Mouse (Mus musculus): Measurements from ENCODE around the gene Mcrip1. TPM values are rescaled to one million over a fixed set of nuclear protein-coding genes. Genes with fewer than 3 reads are reported as not detected.
A peak's percentile ranks its signal among the peaks of the same experiment; 100 is the strongest.
"Not testable (repeated sequence)": the region's sequence is repeated elsewhere in the genome, so short reads cannot be mapped to it uniquely, and the experiment has no call there.

Gene Mcrip1
- polyA plus RNA-seq, 1 experiment: 117 TPM

DNA sequence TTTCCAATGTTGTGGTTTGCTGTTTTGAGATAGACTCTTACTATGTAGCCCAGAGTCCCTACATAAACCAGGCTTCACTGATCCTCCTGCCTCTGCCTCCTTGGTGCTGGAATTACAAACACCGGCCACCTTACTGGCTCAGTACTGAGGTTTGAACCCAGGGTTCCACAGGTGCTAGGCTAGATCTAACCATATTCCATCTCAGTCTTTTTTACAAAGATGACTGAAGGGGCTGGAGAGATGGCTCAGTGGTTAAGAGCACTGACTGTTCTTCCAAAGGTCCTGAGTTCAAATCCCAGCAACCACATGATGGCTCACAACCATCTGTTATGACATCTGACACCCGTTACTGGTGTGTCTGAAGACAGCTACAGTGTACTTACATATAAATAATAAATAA lies 35.3 kb downstream of the Mcrip1 start:
- not testable (repeated sequence) for DNase-seq (ENCODE audit: low spot score)

DNA sequence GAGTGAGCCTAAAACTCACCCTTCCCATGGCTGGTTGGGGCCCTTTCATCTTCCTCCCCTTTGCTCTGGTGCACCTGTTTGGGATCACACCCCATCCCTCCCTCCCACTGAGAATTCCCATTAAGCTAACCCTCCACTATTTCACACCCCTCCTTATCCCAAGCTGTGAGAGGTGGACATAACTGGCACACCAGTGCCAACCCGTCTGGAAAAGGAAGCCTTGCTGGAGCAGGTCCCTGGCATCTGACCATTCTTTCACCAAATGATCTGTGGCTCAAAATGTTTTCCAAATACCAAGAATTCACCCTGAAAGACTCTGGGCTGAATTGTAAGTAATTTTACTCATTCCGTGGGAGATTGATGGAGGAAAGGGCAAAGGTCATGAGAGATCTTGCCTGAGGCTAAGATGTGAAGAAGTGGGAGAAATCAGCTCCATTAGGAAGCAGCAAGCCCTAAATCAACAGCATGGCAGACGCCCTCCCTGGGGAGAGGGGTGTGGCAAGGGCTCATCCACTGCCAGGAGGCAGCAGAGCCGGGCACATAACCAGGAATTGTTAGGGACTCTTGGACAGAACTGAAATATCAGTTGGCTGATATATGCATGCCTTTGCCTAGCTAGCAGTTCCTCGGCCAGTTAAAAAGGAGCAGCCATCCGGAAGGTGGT lies 36.6 kb downstream of the Mcrip1 start:
- no peak for DNase-seq (ENCODE audit: low spot score)

DNA sequence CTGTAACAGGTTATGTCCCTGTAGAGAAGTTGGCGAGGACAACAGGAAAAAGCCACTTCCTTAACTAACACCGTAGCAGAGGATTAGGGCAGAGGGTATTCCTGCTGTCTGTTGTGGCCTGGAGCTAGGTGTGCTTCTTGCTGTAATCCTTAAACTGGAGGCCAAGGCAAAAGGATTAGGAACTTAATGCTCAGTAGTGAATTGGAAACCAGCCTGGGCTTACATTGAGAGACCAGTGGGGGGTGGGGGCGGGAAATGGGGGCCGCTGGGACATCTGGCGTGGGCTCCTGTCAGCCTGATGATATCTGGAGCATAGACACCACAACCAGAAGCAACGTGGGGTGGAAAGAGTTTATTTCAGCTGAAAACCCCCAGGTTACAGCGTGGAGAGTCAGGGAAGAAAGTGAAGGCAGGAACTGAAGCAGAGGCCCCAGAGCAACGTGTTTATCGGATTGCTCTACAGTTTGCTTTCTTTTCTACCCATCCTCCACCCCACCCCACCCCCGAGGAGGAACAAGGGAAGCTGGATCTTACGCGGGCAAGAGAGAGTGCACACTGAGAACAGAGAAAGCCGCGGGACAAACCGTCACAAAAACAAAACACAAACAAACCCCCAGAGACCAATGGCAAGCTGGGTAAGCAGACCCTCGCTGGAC lies 39.0 kb downstream of the Mcrip1 start:
- no peak for DNase-seq (ENCODE audit: low spot score)

DNA sequence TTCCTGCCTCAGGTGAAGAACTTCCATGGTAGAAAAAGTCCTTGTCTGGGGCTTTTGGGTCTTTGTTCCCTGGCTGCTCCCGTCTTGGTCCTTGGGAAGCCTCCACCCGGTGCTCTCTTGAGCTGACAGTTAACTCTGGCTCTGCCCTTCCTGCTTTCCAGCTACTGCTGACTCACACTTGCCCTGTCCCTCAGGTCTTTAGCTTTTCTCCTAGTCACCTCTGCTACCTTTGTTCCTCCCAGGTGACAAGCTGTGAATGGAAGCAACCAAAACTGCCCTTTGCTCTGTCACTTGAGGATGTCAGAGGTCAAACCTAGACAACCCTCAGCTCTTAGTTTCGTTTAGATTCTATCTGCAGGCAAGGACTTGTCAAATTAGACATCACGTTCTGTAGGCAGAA lies 39.6 kb downstream of the Mcrip1 start:
- no peak for DNase-seq (ENCODE audit: low spot score)

DNA sequence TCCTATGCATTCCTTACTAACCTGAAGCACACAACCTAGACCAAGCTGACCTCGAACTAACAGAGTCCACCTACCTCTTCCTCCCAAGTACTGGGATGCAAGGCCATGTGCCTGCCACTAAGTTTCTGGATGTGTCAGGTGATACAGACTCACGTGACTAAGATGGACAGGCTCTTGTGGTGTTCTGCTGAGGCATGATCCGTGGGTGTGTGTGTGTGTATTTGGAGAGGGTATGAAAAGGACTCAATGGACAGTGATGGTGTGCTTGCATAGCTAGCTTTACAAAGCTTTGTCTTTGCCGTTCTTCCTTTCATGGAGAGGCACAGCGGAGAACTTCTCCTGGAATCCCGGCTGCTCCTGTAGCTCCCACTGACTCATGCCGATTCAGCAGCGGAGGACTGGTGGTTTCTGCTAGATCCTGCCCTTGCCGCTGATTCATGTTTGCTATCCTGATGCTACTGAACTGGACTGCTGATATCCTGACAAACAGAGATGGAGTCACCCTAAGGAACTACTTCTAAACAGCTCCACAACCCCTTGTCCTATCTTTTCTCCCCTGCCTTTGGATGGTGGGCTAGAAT lies 41.1 kb downstream of the Mcrip1 start:
- no peak for DNase-seq (ENCODE audit: low spot score)

DNA sequence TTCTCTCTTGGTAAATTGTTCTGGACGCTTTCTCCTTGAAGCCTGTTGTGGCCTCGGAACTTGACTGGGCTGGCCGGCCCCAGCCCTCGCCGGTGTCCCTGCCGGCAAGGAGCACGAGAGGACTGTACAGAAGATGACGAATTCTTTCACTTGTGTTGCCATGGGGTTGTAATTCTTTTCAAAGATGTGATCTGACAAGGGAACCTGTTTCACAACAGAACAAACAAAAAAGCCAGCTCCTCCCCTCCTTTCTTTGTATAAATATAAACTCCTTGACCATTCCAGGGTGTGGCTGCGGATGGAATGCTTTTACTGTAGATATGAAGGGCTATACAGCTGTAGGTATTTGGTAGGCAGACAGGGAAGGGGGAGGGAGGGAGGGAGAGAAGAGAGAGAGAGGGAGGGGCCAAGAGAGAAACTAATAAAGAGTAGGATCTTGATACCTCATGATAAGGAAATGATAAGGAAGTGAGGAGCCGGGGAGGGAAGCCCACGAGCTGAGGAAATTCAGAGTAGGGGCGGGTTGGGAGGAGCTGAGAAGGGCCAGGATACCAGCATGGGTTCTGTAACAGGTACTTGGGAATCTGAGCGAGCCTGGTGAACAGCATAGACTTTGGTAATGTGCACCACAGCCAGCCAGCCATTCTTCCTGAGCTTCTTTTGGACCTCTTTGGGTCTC lies 41.8 kb downstream of the Mcrip1 start:
- no peak for DNase-seq (ENCODE audit: low spot score)

DNA sequence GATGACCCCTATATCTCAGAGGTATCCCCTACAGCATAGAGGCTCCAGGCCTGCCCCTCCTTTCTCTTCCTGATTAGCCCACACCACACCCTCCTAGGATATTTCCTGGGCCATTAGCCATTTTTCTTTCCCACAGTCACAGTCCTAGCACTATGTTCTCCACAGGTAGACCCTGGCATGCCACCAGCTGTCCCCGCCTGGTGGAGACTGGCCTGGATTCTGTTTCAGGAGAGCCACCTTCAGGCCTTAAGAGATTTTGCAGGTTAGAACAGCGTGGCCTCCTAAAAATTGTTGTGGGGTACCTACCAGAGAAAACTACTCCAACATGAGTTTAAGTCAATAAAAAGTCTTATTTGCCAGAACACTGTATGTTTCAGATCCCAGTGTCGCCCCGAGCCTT lies 42.6 kb downstream of the Mcrip1 start:
- no peak for DNase-seq (ENCODE audit: low spot score)

DNA sequence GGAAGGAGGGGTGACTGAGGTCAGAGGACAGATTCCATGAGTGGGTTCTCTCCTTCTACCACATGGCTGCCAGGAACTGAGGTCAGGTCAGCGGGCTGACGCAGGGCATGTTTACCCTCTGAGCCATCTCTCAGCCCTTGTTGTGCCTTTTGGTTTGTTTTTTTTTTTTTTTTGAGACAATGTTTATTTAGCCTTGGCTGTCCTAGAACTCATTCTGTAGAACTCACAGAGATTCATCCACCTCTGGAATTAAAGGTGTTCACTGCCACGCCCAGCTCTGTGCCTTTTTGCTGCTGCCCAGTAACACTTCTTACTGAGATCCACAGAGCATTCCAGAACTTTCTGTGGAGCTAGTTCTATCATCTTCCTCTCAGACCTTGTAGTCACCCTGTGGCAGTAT lies 43.9 kb downstream of the Mcrip1 start:
- no peak for DNase-seq (ENCODE audit: low spot score)

DNA sequence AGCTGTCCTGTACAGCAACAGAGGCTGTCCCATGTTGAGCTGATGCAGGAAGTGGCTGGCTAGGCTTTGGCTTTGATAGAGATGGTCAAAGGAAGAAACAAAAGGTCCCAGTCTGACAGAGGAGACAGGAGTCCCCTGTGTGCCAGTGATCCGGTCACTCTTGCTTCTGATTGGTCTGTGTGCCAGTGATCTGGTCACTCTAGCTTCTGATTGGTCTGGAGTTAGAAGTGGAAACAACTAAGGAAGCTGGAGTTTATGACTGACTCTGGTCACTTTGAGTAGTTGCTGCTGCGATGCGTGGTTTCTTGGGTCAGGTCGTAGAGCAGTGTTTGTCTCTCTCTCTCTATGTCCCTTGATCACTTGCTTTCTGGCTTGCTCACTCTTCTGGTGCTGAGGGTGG lies 47.8 kb downstream of the Mcrip1 start:
- DNase-seq (ENCODE audit: low spot score): no peak

DNA sequence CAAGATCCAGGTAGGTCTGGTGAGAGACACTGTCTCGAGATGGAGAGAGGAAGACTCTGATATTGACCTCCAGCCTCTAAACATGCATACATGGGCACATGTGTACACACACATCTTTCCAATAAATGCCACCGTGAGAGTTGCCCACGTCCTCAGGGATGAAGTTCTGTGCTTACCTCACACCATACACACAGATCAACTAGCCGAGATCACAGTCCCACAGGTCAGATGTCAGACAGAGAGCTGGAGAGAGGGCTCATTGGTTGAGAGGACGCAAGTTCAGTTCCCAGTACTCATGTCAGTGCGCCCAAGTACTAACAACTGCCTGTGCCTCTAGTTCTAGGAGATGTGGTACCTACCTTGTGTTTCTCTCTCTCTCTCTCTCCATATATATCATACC lies 48.5 kb downstream of the Mcrip1 start:
- no peak for DNase-seq (ENCODE audit: low spot score)

DNA sequence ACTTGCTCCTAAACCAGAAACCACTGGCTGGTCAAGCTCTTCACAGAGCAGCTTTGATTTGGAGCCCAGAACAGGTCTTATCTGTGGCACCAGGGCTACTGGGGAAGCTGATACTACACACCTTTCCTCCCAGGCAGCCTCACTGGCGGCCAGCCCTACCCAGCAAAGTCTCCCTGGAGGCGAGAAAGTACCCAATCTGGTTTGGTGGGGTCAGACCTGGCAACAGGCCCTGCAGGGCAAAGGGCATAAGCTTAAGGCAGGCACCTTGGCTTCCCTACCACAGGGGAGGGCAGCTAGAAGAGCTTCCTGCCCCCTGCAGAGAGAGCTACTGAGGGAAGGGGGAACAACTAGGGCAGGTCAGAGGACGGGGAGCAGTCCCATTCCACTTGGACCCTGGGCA lies 49.2 kb downstream of the Mcrip1 start:
- peak; percentile 67 for DNase-seq (ENCODE audit: low spot score)

DNA sequence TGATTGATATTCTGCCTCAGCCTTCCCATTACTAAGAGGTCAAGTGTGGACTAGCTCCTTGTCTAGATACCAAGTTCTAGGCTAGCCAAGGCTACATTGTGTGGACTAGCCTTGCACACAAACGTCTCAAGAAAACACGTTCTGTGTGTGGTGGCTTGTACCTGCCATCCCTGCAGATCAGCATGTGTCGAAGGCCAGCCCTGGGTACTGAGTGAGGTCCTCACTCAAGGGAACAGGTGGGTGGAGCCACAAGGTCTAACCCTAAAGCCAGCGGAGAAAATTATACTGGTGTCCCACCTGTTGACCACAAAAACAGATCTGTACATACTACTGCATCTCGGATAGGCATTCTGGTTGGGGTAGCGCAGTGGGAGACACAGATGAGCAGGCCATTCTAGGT lies 49.6 kb downstream of the Mcrip1 start:
- DNase-seq (ENCODE audit: low spot score): no peak

DNA sequence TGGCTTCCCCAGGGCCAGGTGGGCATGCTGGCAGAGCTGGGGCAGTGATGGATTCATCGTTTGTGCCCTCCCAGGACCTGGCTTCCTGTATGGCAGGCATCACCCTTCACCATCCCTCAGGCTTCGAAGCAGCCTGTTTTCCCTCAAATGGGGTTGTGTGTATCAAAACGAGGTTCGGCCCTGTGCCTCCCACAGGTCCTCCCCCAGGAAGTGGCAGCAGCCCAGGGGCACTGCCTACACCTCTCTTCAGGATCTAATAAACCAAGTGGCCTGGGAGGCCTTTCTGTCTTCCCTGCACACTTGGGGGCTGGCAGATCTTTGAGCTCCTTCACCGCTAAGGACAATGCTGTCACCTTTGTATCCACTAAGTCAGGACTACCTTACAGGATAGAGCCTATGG lies 50.6 kb downstream of the Mcrip1 start:
- no peak for DNase-seq (ENCODE audit: low spot score)

DNA sequence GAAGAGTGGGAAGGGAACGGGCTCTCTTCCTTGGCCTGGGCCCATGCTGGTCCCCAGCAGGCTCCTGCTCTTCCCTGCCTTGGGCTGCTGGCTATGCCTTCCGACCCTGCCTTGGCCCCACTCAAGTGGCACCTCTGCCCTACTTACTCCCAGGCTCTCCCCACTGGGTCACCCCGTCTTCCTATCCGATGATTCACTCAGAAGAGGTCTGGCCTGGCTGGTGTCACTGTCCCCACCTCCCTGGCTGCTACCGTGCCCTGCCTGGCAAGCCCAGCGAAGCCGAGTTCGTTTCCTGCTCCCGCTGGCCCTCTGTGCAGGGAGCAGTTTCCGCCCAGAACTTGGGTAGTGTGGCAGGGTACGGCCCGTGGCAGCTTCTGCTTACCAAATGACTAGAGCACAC lies 51.3 kb downstream of the Mcrip1 start:
- DNase-seq (ENCODE audit: low spot score): no peak

DNA sequence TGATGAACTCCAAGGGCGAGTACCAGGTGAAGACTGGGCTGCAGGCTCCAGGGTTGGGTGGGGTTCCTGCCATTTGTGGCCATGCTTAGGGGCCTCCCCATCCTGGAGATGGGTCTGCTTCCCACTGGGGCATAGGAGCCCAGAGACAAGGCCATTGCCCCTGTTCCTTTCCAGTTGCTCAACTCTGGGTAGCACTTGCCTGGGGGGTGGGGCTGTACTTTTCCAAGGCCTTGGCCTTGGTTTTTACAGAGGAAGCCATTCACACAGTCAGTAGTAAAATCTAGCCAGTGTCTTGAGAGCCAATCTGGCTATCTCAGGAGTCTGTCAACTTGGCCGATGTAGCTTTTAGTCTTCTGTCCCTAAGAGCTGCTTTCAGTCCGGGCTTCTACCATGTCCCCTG lies 52.1 kb downstream of the Mcrip1 start:
- no peak for DNase-seq (ENCODE audit: low spot score)

DNA sequence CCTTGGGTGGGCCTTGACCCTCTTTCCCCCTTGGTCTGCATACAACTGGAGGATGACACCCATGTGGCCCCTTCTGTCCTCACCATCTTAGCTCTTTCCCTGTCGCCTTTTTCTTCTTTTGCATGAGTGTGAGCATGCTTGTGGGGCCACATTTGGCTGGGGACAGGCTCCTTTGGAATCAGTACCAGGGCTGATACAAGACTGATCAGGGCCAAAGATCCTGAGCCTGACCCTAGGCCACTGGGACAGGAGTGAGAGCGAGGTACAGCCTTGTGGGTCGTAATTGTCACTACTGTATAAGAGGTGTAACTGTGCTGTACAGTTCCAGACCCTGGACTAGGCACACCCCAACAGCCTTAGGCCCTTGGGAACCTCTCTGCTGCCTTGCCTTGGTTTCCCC lies 55.6 kb downstream of the Mcrip1 start:
- DNase-seq (ENCODE audit: low spot score): no peak

DNA sequence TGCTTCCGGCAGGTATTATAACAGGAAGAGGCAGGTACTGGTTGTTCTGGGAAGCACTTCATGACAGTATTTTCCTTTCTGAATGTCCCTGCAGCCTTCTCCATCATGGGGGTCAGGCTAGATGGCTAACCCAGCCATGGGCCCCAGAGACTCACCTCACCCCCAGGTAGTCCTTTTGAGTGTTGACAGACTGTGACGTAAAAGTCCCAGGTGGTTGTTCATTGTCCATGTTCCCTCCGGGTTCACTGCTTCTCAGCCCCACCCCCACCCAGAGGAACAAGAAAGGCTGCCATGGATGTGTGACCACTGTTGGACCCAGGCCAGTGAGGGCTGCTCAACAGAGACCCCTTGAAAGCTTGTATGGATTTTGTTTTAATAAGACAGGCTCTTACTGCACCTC lies 56.2 kb downstream of the Mcrip1 start:
- no peak for DNase-seq (ENCODE audit: low spot score)

Other genes with a start within 250 kb of the Mcrip1 start
- 1,024 and 1,454 TPM in 2 replicates for gene Actg1, start 201.2 kb downstream of the Mcrip1 start, polyA plus RNA-seq (2012; rRNA removed)
- gene Fscn2, start 188.2 kb downstream of the Mcrip1 start, polyA plus RNA-seq (2012; rRNA removed): 0.25 TPM in 1 of 2 replicates, not detected in the other
- gene Faap100, start 171.0 kb downstream of the Mcrip1 start, polyA plus RNA-seq (2012; rRNA removed): 21.8 and 22.2 TPM in 2 replicates
- gene Nploc4, start 112.0 kb downstream of the Mcrip1 start, polyA plus RNA-seq (2012; rRNA removed): 40.6 and 41.1 TPM in 2 replicates
- not detected in 2 replicates for gene Tspan10, start 107.1 kb downstream of the Mcrip1 start, polyA plus RNA-seq (2012; rRNA removed)
- gene Pde6g, start 96.2 kb downstream of the Mcrip1 start, polyA plus RNA-seq (2012; rRNA removed): 0.34 and 0.63 TPM in 2 replicates
- gene Oxld1, start 91.7 kb downstream of the Mcrip1 start, polyA plus RNA-seq (2012; rRNA removed): 19.8 and 26.8 TPM in 2 replicates
- gene Ccdc137, start 91.6 kb downstream of the Mcrip1 start, polyA plus RNA-seq (2012; rRNA removed): 21.5 and 31.0 TPM in 2 replicates
- 23.9 and 24.0 TPM in 2 replicates for gene Arl16, start 82.1 kb downstream of the Mcrip1 start, polyA plus RNA-seq (2012; rRNA removed)
- gene Mrpl12, start 65.1 kb downstream of the Mcrip1 start, polyA plus RNA-seq (2012; rRNA removed): 62.4 and 72.4 TPM in 2 replicates
- gene Slc25a10, start 57.9 kb downstream of the Mcrip1 start, polyA plus RNA-seq (2012; rRNA removed): 98.9 and 115 TPM in 2 replicates
- 1.8 and 2.4 TPM in 2 replicates for gene Gcgr, start 19.0 kb downstream of the Mcrip1 start, polyA plus RNA-seq (2012; rRNA removed)
- not detected in 2 replicates for gene Ppp1r27, start 1.4 kb upstream of the Mcrip1 start, polyA plus RNA-seq (2012; rRNA removed)
- gene P4hb, start 23.5 kb upstream of the Mcrip1 start, polyA plus RNA-seq (2012; rRNA removed): 272 and 354 TPM in 2 replicates
- 399 and 409 TPM in 2 replicates for gene Arhgdia, start 31.9 kb upstream of the Mcrip1 start, polyA plus RNA-seq (2012; rRNA removed)
- gene Alyref, start 48.6 kb upstream of the Mcrip1 start, polyA plus RNA-seq (2012; rRNA removed): 56.2 and 57.6 TPM in 2 replicates
- gene Anapc11, start 48.7 kb upstream of the Mcrip1 start, polyA plus RNA-seq (2012; rRNA removed): 112 and 116 TPM in 2 replicates
- gene Npb, start 58.8 kb upstream of the Mcrip1 start, polyA plus RNA-seq (2012; rRNA removed): 0.40 and 0.62 TPM in 2 replicates
- 87.2 and 120 TPM in 2 replicates for gene Pcyt2, start 68.2 kb upstream of the Mcrip1 start, polyA plus RNA-seq (2012; rRNA removed)
- 78.6 and 107 TPM in 2 replicates for gene Sirt7, start 75.5 kb upstream of the Mcrip1 start, polyA plus RNA-seq (2012; rRNA removed)
- 50.1 and 62.5 TPM in 2 replicates for gene Mafg, start 83.9 kb upstream of the Mcrip1 start, polyA plus RNA-seq (2012; rRNA removed)
- gene Pycr1, start 94.0 kb upstream of the Mcrip1 start, polyA plus RNA-seq (2012; rRNA removed): 15.5 and 18.5 TPM in 2 replicates
- gene Myadml2, start 98.4 kb upstream of the Mcrip1 start, polyA plus RNA-seq (2012; rRNA removed): 0.07 and 0.21 TPM in 2 replicates
- 13.0 and 16.6 TPM in 2 replicates for gene Notum, start 111.4 kb upstream of the Mcrip1 start, polyA plus RNA-seq (2012; rRNA removed)
- gene Aspscr1, start 123.2 kb upstream of the Mcrip1 start, polyA plus RNA-seq (2012; rRNA removed): 50.8 and 52.2 TPM in 2 replicates
- gene Cenpx, start 164.0 kb upstream of the Mcrip1 start, polyA plus RNA-seq (2012; rRNA removed): 62.3 and 76.0 TPM in 2 replicates
- 54.6 and 66.6 TPM in 2 replicates for gene Lrrc45, start 164.2 kb upstream of the Mcrip1 start, polyA plus RNA-seq (2012; rRNA removed)
- 14.6 and 17.4 TPM in 2 replicates for gene Rac3, start 171.7 kb upstream of the Mcrip1 start, polyA plus RNA-seq (2012; rRNA removed)
- gene Dcxr, start 177.6 kb upstream of the Mcrip1 start, polyA plus RNA-seq (2012; rRNA removed): 58.1 and 60.6 TPM in 2 replicates
- 349 and 361 TPM in 2 replicates for gene Cbr2, start 182.4 kb upstream of the Mcrip1 start, polyA plus RNA-seq (2012; rRNA removed)
- 1.7 and 2.1 TPM in 2 replicates for gene Hmga1b, start 213.1 kb upstream of the Mcrip1 start, polyA plus RNA-seq (2012; rRNA removed)
- gene Rfng, start 234.5 kb upstream of the Mcrip1 start, polyA plus RNA-seq (2012; rRNA removed): 25.7 and 27.4 TPM in 2 replicates
- 119 and 149 TPM in 2 replicates for gene Gps1, start 234.5 kb upstream of the Mcrip1 start, polyA plus RNA-seq (2012; rRNA removed)
- gene Dus1l, start 246.7 kb upstream of the Mcrip1 start, polyA plus RNA-seq (2012; rRNA removed): 36.1 and 39.1 TPM in 2 replicates

Measured in urinary bladder, adult 2 months (tissue).